Mouse (Mus musculus) forebrain, postnatal 0 days (tissue): ENCODE data around the gene Supt5. TPM values are rescaled to one million over a fixed set of nuclear protein-coding genes. Genes with fewer than 3 reads are reported as not detected.

Source experiments
- ATAC-seq: fragments of 200-750 bp; cut with Nextera tagmentation; 2 replicates; pipeline ENCODE4 v1.8.0; 2017; ENCODE audit warnings: mild to moderate bottlenecking, moderate library complexity
- DNase-seq: peaks from one replicate; pipeline ENCODE4 v3.0.0-alpha.2; 2015
- H3K27ac ChIP-seq: fragments of 300-500 bp; sonication (generic); 2 replicates; pipeline ENCODE4 v1.5.1; 2014; ENCODE audit warnings: low read depth, mild to moderate bottlenecking, antibody characterized with exemption, low read length, moderate library complexity, mixed read lengths
- H3K27me3 ChIP-seq: fragments of 300-500 bp; sonication (generic); 2 replicates; pipeline ENCODE4 v1.6.1; 2014; ENCODE audit warnings: mild to moderate bottlenecking, low read length, mixed read lengths; ENCODE audit not compliant: insufficient read depth
- H3K36me3 ChIP-seq: fragments of 300-500 bp; sonication (generic); 2 replicates; pipeline ENCODE4 v1.6.1; 2014; ENCODE audit warnings: mild to moderate bottlenecking, moderate library complexity; ENCODE audit not compliant: insufficient read depth
- H3K4me1 ChIP-seq: fragments of 300-500 bp; sonication (generic); 2 replicates; pipeline ENCODE4 v1.6.1; 2014; ENCODE audit warnings: antibody characterized with exemption; ENCODE audit not compliant: insufficient read depth
- H3K4me2 ChIP-seq: fragments of 300-500 bp; sonication (generic); 2 replicates; pipeline ENCODE4 v1.6.1; 2014; ENCODE audit warnings: low read depth, mild to moderate bottlenecking, moderate library complexity
- H3K4me3 ChIP-seq: fragments of 300-500 bp; sonication (generic); 2 replicates; pipeline ENCODE4 v1.5.1; 2014; ENCODE audit warnings: low read depth, low read length, mixed read lengths
- H3K9ac ChIP-seq: fragments of 300-500 bp; sonication (generic); 2 replicates; pipeline ENCODE4 v1.6.1; 2014; ENCODE audit warnings: mild to moderate bottlenecking
- H3K9me3 ChIP-seq: fragments of 300-500 bp; sonication (generic); 2 replicates; pipeline ENCODE4 v1.6.1; 2016; ENCODE audit warnings: low read length
- CTCF ChIP-seq: sonication (generic); IDR thresholded peaks from 2 replicates; pipeline ENCODE4 v1.5.1; 2016; ENCODE audit warnings: antibody characterized with exemption, control low read depth, low read depth
- WGBS: fragments of 180-500 bp; shearing (Covaris S2); extraction: QIAGEN DNeasy Blood & Tissue Kit; methylation state at CpG from one replicate; pipeline ENCODE4 v1.1.7; 2014; 5-methylcytosine and 5-hydroxymethylcytosine counted together
- polyA plus RNA-seq: library from polyadenylated mRNA; unstranded; fragments of >200 nt; fragmentation: Nextera tagmentation; extraction: Ambion mirVana; gene quantifications from 2 replicates; pipeline ENCODE4 v1.2.1, GENCODE M21; 2015
- total RNA-seq: library from RNA; depleted of rRNA; stranded (reverse); fragments of >200 nt; gene quantifications from 2 replicates; pipeline ENCODE4 v1.2.3, GENCODE M21; 2014

Supt5 gene
- total and polyA plus RNA-seq, 2 experiments from 2014 or later = 83.3 to 111 TPM

- Histone ChIP-seq H3K4me3 (no peak overlapping the region), H3K9ac (no peak overlapping the region), H3K4me2 (no peak overlapping the region), H3K27ac (no peak overlapping the region), H3K9me3 (no peaks in the 10 kb centered on the region), H3K36me3 (no peaks in the 10 kb centered on the region), H3K27me3 (no peaks in the 10 kb centered on the region), H3K4me1 (peaks cover 29% of the 10 kb centered on the region)
- TF ChIP-seq CTCF = no peak
- no peak for DNase-seq
- no peak for ATAC-seq
- WGBS = 78% methylated on average over 10 of the region's 10 CpGs
Measured at GRCm38 (mm10) chr7:28374647-28375046, 36.1 kb upstream of the Supt5 start.

DNA sequence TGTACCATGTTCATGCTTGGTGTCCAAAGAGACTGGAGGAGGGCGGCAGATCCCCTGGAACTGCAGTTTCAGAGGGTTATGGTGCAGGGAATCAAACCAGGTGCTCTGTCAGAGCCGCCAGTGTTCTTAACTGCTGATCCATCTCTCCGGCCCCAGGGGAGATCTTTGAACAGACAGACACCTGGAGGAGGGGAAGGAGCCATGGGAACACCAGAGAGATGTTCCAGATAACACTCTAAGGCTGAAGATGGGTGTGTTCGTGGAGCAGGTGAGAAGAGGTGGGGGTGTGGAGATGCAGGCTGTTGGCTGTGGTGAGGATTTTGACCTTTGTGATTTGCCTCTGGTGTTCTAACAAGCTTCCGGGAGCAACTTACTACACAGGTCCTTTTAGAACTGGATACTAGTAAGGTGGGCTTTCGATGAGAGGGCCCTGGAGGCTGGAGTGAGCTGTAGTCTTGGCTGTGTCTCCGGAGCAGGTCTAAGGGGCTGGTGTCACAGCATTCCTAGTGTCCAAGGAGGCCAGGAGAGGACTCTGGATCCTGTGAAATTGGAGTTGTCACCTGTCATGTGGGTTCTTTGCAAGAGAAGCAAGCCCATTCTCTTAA lies 35.4 kb upstream of the Supt5 start:
- WGBS = 88% methylated on average over 7 of the region's 7 CpGs
- H3K9me3 ChIP-seq = no peaks in the 10 kb centered on the region
- no peak overlapping the region for H3K4me3 ChIP-seq
- TF ChIP-seq CTCF = no peak
- H3K36me3 ChIP-seq = no peaks in the 10 kb centered on the region; the same call in 1 of the 2 replicates
- ATAC-seq = no peak
- H3K9ac ChIP-seq = no peak overlapping the region
- no peak for DNase-seq
- no peaks in the 10 kb centered on the region for H3K27me3 ChIP-seq
- H3K4me2 ChIP-seq = no peak overlapping the region
- 0 out of 2 replicates have a peak overlapping the region, but pooled peaks have one; percentile 15 for H3K27ac ChIP-seq
- peaks cover 26% of the 10 kb centered on the region for H3K4me1 ChIP-seq

DNA sequence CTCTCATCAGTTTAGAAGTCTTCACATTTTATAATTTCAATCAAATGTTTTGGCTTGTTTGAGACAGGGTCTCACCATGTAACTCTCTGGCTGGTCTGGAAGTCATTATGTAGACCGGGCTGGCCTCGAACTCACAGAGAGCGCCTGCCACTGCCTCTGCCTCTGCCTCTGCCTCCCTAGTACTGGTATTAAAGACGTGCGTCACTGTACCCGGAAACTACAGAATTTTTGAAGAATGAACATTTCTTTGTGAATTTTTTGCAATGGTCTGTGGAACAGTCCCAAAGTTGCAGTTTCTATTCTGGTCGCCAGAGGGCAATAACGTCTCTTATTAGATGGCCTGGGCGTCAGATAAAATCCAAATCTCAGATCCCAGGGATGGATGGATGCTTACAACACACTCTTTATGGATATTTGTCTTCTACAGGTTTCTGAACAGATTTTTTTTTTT lies 34.6 kb upstream of the Supt5 start:
- H3K4me3 ChIP-seq = peak overlapping the region; percentile 77
- H3K36me3 ChIP-seq = peaks cover 6% of the 10 kb centered on the region; the same call in 1 of the 2 replicates
- no peaks in the 10 kb centered on the region for H3K27me3 ChIP-seq
- H3K4me1 ChIP-seq = peaks cover 23% of the 10 kb centered on the region
- no peaks in the 10 kb centered on the region for H3K9me3 ChIP-seq
- under 1% methylated on average over 9 of the region's 9 CpGs for WGBS
- no peak overlapping the region for H3K9ac ChIP-seq
- peak; percentile 93 for DNase-seq
- peak; percentile 77 for TF ChIP-seq CTCF
- H3K4me2 ChIP-seq = peak overlapping the region; percentile 87
- H3K27ac ChIP-seq = peak overlapping the region; percentile 71
- ATAC-seq = peak; percentile 39

- Histone ChIP-seq H3K36me3 (peaks cover 12% of the 10 kb centered on the region), H3K4me1 (peaks cover 20% of the 10 kb centered on the region), H3K4me2 (peak within 1 kb of the TSS; percentile 87), H3K4me3 (peak within 1 kb of the TSS; percentile 77), H3K9me3 (no peaks in the 10 kb centered on the region), H3K27me3 (no peaks in the 10 kb centered on the region), H3K27ac (peak within 1 kb of the TSS; percentile 71), H3K9ac (peak within 1 kb of the TSS; percentile 69)
- ATAC-seq (peak; percentile 79), DNase-seq (peak; percentile 97)
- WGBS = 2% methylated on average over 62 of the region's 66 CpGs
- TF ChIP-seq CTCF = peak; percentile 61
Measured at GRCm38 (mm10) chr7:28372251-28373108, 33.9 kb upstream of the Supt5 start, which contains the start of gene Plekhg2. Gene Plekhg2 (minus strand): TSS chr7:28372599.

DNA sequence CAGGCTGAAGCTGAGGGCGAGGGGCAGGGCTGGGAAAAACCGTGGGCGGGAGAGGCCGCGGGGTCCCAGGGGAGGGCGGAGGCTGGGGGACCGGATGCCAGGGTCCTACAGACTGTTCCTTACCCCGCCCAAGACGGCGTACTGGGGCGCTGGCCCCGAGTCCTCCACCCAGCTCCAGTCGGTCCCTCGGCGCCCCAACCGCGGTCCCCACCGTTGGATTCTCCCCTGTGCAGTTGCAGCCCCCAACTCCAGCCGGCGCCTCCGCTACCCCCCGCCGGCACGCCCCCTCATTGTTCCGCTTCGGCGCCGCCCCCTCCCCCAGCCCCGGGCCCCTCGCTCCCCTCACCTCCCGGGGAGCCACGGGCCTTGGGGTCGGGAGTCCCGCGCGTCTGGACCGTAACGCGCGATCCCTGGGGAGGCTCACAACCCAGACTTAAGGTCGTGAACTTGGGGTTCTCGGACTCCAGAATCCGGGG lies 33.0 kb upstream of the Supt5 start:
- no peak for TF ChIP-seq CTCF
- H3K4me1 ChIP-seq = peaks cover 20% of the 10 kb centered on the region
- H3K4me3 ChIP-seq = peak overlapping the region; percentile 77
- peaks cover 12% of the 10 kb centered on the region for H3K36me3 ChIP-seq
- 0% methylated on average over 37 of the region's 43 CpGs for WGBS
- H3K27me3 ChIP-seq = no peaks in the 10 kb centered on the region
- ATAC-seq (no peak), DNase-seq (peak; percentile 30)
- H3K4me2 ChIP-seq = peak overlapping the region; percentile 87
- H3K9me3 ChIP-seq = no peaks in the 10 kb centered on the region
- peak overlapping the region; percentile 71 for H3K27ac ChIP-seq
- peak overlapping the region; percentile 69 for H3K9ac ChIP-seq

- peaks cover 12% of the 10 kb centered on the region for H3K36me3 ChIP-seq
- H3K4me3 ChIP-seq = peak overlapping the region; percentile 77
- WGBS = 6% methylated on average over 11 of the region's 11 CpGs
- H3K27me3 ChIP-seq = no peaks in the 10 kb centered on the region
- H3K9ac ChIP-seq = peak overlapping the region; percentile 69
- H3K9me3 ChIP-seq = no peaks in the 10 kb centered on the region
- DNase-seq (no peak), ATAC-seq (no peak)
- peaks cover 15% of the 10 kb centered on the region for H3K4me1 ChIP-seq
- peak overlapping the region; percentile 71 for H3K27ac ChIP-seq
- TF ChIP-seq CTCF = no peak
- peak overlapping the region; percentile 87 for H3K4me2 ChIP-seq
Measured at GRCm38 (mm10) chr7:28370977-28371513, 32.5 kb upstream of the Supt5 start.

DNA sequence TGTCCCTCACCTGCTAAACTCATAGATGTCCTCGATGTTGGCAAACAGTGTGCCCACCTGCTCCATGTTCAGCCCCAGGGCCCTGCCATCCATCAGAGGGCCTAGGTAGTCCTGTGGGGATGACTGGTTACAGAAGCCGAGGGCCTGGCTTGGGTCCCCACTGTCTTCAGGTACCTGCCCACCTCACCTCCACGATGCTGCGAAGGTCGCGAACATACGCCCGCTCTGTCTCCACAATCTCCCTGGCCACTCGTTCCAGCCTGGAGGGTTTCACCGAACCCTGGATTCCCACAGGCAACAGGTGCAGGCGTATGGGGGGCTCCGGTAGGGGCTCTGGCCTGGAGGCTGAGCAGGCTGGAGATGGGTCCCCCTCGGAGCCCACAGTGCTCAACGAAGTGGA lies 31.5 kb upstream of the Supt5 start:
- Histone ChIP-seq H3K4me3 (no peak overlapping the region), H3K4me2 (peak overlapping the region; percentile 87), H3K9me3 (no peaks in the 10 kb centered on the region), H3K4me1 (peaks cover 14% of the 10 kb centered on the region), H3K27me3 (no peaks in the 10 kb centered on the region), H3K27ac (no peak overlapping the region), H3K36me3 (peaks cover 20% of the 10 kb centered on the region), H3K9ac (no peak overlapping the region)
- 95% methylated on average over 14 of the region's 14 CpGs for WGBS
- ATAC-seq (no peak), DNase-seq (no peak)
- no peak for TF ChIP-seq CTCF
